Mouse (Mus musculus): ENCODE measurements at regions not wholly inside any gene's neighbourhood (a gene's known extent, or its start where the extent isn't known, plus 50 kb on each side); places are given as distances from the start of the nearest gene placed in this dataset.

DNA sequence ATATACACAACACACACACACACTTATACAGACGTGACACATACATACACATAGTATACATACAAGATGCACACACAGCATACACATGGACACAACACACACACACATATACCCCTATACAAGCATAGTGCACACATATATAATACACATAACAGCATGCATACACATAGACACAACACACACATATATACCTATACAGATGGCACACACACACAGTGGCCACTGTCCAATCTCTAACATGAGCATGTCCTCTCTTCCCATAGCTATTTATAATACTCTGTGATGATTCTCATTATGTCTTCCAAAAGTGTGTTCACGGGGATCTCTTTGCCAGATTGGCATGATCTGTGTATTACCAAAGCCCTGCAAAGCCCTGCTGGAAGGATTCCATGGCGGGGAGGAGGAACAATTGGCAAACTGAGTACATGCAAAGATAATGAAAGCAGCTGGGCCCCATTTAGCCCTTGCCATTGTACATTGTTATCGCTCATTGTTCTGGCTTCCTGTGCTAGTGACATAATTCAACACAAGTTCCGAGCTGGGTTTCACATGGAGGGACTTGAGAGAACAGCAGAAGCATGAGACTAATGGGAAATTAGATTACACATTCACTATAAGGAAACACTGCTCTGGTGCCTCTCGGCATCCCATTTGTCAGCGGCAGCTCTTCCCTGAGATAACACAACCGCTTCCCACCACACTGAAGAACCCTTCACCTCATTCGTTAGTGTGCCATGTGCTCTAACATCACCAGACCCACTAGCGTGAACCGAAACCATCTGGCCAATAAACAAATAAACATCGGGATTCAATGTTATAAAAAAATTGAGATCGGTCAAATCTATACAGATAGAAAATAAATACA, 471.7 kb downstream of the Defb40 start:
- no peak for TF ChIP-seq ZNF384 (IDR thresholded peaks at IDR 0.05; ENCODE audit: low read depth, low read length)
- no peak for TF ChIP-seq ZC3H11A (IDR thresholded peaks at IDR 0.05; ENCODE audit: borderline replicate concordance, low read depth, low read length)
- TF ChIP-seq MAFK (IDR thresholded peaks at IDR 0.05; ENCODE audit: insufficient read depth, low read depth, low read length), result no peak
